Mouse (Mus musculus): Measurements from ENCODE around the gene Sipa1l3.

Gene Sipa1l3

DNA sequence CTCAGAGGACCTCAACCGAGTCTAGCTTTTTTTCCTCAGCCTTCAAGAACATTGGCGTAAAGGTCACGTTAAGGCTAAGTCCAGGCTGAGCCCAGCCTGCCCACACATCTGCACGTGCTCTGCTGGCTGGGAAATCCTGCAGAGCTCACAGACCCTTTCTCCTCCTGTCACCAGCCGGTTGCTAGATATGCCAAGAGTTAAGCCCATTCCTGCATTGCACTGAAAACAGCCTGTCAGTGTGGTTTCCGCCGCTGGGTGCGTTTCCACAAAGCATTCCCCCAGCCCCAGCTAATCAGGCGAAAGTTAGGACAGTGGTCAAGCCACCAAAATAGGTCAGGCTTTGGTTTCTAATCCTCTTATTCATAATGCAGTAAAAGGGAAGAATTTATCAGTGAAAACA lies 77.3 kb downstream of the Sipa1l3 start:
- DNase-seq, result no peak

DNA sequence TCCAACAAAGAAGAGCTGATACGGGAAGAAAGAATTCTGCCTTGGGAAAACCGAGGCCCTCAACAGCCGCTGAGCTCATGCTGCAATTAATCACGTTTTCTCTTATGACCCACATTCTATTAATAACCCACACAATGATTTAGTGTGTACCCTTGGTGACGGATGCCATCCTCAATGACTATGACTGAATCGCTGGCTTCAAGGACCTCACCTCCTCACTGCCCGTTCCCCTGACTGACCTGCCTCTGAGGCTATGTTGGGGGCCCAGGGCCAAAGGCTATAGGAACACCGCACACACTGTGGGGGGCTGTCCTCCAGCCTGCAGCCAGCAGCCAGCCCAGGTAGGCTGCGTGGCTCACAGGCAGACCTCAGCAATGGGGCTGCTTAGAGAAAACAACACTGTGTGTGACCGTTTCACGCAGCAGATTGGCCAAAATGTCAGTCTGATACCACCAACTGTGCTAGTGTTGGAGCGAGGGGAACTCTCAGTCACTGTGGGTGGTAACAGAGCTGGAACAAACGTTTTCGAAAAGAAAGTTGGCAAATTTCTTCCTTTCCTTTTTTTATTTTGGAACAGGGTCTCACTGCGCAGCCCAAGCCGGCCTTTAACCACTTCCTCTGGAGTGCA lies 79.7 kb downstream of the Sipa1l3 start:
- DNase-seq, result no peak

DNA sequence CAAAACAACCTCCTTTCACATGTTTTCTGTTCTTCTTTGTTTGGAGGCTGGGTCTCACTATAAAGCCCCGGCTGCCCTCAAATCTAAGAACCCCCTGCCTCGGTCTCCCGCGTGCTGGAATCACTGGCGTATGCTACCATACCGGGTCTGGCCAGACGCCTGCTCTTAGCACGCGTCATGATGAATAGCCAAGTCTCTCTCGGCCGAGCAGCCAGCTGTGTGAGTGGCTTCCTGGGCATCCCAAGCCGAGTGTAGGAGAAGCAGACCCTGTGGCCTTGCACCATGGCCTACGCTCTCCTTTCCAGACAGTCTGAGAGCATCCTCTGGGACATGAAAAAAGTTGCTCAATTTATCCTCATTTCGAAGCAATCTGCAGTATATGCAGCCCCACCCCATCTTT lies 80.2 kb downstream of the Sipa1l3 start:
- no peak for DNase-seq

DNA sequence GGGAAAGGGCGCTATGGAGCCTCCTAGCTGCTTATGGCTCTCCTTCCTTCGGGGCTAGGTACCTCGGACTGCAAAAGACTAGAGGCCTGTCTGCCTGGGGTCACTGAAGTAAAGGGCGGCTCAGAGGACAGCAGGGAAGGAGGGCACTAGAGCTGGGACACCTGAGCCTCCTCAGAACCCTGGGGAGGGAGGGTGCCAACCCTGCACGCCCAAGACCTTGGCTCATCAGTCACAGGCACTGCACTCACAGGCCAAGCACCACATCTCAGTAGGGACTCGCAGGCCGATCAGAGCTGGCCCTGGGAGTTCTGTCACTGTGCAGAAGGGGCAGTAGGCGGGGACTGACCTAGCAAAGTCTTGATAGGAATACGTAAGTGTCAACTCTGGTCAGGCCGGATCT lies 81.4 kb downstream of the Sipa1l3 start:
- no peak for DNase-seq

DNA sequence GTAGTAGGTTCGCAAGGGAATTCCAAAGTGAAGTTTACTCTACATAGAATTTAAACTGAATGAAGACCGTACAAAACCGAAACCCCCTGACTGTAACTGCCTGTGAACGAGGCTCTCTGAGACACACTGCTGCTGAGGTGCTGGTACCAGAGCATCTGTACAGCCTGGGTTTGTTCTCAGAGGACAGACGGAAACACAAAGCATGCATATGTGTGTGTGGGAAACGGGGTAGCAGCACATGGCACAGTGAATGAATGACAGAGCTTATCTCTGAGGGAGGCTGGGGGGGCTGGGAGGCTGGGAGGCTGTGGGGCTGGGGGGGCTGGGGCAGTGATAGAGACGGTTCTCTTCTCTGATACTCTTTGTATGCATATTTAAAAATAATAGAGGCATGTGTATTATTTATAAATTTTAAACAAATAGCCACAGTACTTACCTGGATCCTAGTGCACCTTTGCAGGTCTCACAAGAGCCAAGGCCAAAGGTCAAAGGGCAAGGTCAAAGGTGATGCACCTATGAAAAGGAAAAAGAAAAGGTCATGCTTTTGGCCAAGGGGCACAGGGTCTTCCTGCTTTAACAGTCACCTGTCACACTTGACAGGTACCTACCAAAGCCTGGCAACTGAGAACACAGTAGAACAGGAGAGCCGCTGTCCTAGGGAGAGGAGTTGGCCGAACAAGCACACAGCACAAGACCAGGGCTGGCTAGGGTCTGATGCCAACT lies 84.0 kb downstream of the Sipa1l3 start:
- DNase-seq, result no peak

DNA sequence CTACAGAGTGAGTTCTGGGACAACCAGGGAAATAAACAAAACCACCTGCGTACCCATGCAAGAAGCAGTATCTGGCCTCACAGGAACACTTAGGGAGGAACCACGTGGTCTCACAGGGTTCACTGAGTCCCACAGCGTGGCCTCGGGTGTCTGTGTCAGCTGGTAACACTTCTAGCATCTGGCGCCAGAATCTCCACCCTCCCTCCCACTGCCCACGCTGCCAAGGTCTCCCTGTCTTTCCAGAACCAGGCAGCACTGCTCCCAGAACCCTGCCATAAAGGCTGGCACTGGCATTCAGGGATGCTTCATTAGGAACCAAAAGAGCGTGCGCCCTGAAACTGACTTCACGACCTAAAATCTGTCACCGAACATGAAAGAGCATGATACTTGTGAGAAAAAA lies 84.7 kb downstream of the Sipa1l3 start:
- DNase-seq, result no peak

DNA sequence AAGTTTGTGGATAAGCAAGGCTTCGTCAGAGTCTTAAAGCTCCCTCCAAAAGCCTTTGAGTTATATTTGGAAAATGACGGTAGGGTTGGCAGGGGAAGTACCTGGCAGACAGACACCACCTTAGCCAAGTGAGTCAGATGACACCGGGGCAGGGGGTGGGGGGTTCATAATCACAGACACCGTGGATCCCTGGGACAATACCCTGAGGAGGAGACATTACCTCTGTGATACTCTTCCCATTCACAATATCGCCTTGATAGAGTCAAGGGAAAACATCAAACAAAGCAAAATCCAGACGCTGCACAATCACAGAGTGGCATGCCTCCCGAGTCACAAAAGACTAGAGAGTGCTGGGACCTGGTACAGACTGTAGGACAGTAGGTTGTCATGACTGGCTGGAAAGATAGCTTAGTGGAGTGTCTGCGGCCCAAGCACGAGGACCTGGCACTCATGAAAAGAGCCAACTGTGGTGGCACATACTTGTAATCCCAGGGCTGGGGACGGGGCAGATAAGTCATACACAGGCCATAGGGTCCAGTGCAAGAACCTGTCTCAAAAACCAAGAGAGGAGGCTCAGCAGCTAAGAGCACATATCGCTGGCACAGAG lies 85.4 kb downstream of the Sipa1l3 start:
- no peak for DNase-seq

DNA sequence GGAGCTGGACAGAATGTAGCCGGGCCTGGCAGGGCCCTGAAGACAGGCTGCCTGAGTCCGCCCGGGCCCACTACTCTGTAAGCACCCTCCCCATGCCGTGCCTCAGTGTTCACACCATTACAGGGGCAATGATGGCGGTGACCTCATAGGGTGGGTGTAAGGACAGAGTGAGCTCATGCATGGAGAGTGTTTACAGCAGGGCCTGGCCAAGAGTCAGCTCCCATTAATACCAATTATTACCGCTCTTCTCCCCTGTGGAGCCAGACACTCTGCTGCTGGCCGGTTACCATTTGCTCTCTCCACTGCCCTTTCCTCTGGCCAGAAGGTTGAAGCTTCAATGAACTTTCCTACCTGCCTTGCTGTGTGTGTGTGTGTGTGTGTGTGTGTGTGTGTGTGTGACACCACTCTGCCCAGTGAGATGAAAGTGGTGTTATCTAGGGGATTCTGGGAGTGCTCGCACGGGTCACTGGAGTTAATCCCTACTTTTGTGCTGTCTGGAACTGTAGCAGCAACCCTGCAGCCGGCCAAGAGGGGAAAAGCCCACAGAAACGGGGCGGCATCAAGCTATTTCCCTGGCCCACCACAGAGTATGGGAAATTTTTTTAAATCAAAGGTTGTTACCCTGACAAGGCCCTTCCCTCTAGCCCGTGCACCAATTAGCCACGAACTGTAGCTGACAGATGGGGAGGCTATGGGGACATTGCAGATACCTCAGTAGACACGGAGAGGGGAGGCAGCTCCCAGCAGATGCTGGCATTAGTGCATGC lies 86.1 kb downstream of the Sipa1l3 start:
- no peak for DNase-seq

DNA sequence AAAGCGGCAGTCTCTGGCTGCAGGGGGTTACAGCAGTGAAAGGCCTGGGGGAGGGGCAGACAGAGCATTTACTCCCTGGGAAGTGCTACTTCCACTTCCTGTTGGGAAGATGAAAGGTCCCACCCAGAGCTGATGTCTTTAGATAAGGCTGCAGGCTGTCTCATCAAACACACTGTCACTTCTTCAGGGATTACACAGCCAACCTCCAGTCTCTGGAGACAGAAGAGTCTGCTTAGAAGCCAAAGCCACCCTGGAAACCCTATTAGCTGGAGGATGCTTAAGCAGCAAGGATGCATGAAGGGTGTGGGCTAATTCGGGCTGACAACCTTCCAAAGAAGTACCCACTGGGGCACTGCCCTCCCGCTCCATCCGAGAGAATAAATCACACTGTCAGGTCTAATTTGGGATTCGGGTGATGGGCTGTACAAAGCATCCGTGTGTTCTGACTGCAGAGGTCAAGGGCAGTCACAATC lies 87.7 kb downstream of the Sipa1l3 start:
- DNase-seq, result peak; percentile 33

DNA sequence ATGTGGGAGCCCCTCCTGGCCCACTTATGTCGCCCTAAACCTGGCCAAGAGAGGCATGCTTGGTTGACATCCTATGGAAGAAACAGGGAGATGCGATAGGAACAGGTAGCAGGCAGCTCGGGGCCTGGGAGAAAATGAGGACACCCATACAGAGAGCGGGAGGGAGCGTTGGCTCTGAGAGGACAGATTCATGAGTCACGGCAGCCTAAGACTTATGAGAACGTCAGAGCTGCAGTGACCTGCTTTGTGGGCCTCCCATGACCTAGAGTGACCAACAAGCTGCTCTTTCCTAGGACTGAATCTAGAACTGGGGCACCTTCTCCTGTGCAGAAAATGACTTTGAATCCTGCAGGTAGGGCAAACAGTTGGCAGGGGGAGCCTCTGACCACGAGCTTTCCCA lies 92.4 kb downstream of the Sipa1l3 start:
- DNase-seq, result no peak

DNA sequence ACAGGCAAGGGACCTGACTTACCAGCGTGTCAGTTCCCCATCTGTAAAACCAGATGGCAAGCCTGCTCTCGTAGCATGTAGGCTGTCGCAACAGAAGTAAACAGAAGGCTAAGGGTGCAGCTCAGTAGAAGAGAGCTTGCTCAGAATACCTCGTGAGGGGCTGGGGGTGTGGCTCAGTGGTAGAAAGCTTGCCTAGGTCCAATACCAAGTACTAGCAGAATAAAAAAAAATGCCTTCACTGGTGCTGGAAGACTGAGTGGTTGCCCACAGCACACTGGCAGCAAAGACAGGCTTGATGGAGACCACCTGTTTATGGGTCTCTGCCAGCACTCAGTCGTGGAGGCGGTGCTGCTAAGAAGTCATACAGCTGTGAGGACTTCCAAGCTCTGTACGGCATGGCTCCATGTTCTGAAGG lies 93.0 kb downstream of the Sipa1l3 start:
- DNase-seq, result no peak

DNA sequence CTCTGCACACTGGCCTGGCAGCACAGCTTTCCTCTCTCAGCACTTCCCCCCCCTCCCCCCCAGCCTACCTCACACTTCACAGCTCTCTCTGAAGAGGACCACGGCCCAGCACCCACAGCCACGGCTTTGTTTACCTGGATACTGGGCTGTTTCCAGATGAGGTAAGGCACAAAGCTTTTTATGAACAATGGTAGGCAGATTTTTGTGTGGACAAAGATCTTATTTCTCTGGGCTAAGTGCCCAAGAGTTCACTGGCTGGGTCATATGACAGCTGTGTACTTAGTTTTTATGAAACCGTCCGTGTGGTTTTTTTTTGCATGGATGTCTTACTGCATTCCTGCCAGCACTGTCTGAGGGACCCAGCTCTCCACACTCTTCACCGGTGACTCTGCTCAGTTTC lies 93.8 kb downstream of the Sipa1l3 start:
- no peak for DNase-seq

DNA sequence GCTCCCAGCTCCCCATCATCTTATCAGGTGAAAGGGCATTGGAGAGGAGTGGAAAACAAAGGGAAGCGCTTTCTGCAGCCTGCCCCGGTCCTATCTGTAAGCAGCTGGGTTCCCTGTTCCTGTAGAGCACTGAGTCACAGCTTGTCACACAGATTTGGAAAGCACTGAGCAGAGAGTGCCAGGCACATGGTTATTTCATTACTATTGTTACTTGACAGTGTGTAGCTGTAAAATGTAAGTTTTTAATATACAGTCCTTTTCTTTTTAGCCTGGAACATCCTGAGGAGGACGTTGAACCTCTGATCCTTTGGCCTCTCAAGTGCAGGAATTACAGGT lies 96.6 kb downstream of the Sipa1l3 start:
- no peak for DNase-seq

DNA sequence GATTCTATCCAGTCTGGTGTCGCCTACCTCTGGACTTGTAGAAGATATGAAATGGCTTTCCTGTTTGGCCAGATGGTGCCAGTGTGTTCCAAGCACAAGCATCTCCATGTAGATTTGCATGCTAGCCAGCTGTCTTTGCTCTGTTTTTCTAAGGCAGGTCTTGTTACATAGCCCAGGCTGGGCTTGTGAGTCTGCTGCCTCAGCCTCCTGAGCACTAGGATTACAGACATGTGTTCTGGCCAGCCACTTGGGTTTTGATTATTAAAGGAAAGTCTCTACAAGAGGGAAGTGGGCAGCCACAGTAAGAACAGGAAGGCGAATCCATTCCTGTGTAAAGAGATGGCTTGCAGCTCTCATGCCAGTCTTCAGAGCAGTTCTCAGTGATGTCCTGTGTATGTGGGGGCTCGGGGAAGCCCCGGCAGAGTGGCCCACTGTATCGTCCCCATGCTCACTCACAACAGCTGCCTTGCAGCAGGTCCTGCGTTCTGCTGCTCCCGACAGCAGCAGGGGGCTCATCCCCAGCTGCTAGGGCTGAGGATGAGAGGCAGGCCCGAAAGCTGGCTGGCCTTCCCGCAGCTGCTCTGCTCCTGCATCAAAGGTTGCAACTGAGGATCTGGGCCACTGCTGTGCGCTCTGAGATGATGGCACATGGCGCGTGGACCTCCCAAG lies 97.1 kb downstream of the Sipa1l3 start:
- peak; percentile 45 for DNase-seq

DNA sequence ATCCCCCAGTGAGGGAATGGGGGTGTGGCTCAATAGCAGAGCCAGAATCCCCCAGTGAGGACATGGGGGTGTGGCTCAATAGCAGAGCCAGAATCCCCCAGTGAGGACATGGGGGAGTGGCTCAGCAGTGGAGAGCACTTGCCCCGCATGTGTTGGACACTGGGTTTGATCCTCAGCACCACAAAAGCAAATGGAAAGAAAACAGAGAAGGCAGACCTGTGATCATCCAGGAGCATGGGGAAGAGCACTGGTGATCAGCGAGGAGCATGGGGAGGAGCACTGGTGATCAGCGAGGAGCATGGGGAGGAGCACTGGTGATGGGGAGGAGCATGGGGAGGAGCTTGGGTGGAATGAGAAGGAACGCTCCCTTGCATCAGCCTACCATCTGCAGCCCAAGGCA lies 98.6 kb downstream of the Sipa1l3 start:
- no peak for DNase-seq

DNA sequence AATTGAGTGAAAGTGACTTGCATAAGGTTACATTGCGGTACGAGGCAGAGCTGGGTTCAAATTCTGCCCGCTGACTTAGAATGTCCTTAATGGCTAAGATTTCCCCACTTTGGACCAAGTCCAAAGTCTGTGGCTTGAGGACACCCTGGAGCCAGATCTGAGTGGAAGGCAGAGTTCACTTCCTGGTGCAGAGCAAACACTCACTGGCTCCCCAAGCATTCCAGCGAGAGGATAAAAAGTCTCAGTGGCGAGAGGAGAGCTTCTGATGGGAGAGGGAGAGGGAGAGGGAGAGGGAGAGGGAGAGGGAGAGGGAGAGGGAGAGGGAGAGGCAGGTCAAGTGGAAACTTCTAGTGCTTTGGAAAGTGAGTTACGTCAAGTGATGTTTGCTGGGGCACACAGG lies 100.2 kb downstream of the Sipa1l3 start:
- DNase-seq, result no peak

DNA sequence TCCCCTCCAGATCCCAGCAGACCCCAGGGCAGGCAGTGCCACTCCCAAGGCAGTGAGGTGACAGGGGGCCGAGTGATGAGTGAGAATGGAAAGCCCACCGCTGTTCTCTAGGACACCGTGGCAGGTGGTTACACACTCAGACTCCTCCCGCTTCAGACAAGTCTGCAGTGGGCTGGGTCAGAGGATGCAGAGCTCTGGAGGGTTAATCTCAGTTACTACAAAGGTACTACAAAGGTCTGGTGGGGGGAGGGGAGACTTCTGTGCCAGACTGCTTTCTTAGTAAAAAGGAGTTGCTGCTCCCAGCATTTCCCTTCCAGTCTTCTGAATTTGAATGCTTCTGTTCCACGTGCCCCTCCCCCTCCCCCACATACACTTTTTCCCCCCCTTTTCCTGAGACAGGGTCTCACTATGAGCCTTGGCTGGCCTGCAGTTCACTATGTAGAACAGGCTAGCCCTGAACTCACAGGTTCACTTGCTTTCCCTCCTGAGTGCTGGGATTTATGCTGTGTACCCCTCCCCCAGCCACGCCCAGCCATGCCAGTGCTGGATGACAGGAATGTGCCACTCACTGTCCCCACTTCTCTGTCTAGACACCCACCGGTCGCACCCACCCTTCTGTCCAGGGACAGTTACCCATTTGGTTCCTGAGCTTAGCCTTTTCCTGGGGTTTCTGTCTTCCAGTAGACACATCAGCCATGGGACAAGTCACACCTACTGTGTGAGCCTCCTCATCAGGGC lies 100.9 kb downstream of the Sipa1l3 start:
- peak; percentile 49 for DNase-seq

DNA sequence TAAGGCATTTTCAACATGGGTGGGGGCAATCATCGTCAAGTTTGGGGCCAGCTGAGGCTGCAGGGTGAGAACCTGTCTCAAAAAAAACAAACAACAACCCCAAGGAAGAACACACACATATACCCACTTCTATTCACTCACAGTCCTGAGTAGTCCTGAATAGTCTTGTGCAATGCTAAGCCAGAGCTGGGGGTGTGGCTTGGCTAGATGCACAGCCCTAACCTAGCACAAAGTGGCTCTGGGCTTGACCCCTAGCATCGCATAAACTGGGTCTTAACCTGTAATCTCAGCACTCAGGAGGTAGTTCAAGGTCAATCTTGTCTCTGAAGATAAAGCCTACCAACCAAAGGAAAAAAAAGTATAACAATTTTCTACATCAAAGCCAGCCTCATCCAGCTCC lies 101.5 kb downstream of the Sipa1l3 start:
- no peak for DNase-seq

DNA sequence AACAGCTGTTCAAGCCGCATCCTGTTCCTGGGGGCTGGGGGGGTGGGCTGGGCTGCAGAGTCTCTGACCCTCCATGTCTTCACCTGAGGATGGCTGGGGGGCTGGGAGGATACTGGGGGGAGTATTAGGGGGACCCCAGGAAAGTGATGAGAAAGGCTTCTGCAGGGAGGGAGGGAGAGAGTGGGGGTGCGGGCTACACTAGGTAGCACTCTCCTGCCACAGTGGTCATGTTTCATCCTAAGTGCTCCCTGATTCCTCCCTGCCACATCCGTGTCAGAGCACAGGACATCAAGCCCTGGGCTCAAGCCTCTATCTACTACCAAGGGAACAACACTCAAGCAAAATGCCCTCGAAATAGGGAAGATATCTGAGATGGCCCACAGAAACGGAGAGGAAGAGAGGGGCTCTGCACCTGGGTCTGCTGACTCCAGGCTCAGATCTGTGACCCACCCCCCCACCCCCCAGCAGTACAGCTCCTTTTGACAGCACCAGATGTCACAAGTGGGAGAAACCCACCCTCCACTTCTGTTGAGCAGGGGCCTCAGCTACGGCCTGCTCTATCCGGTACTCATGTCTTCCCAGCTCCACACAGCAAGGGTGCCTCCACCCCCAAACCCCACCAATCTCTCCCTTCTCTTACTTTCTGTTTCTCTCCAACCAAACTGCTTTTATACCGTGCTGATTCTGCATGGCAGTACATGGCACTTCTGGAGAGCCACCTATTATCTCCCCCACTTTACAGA lies 106.4 kb downstream of the Sipa1l3 start:
- peak; percentile 67 for DNase-seq

DNA sequence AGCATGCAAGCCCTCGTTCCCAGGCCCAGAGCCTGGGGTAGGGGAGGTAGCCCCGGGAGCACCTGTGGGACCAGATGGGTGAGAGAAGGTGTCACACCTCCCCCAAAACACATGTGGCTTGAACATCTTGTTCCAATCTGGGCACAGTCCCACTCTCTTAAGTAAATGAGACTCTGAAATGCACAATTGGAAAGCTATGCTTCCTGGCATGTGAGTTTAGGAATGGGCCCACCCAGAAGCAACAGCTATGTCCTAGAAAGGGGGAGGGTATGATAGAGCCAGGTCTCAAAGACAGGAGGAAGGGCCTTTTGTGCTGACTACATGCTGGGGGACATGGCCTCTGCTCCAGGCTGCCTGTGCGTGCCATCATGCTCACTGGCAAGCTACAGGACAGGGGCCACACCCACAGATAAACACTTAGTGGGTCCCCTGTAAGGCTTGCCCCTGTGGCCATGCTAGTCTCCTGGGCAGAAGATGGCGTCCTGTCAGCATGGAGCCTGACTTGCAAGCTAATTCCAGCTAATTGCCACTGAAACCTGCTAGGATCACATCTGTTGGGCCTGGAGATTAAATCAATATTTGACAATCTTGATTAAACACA lies 107.1 kb downstream of the Sipa1l3 start:
- peak; percentile 51 for DNase-seq

DNA sequence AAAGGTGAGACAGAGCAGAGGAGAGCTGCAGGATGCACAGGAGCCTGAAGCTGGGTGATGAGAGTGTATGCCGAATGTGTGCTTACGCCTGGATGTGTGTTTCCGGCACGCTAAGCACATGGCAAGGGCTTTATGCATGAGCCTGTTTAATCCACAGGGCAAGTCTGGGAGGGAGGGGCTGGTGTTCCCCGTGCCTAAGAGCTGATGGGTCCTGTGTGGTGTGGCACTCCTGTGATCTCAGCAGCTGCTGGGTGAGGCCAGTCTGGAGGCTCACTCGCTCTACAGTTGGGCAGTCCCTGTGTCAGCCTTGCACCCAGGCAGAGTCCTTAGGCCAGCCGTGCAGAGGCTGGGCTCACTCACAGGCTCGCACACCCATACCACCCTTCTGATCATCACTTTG lies 108.0 kb downstream of the Sipa1l3 start:
- peak; percentile 44 for DNase-seq

Measured in thymus, postnatal 4 days (tissue).